Mouse (Mus musculus): ENCODE data around the gene E2f8. TPM values are rescaled to one million over a fixed set of nuclear protein-coding genes. Genes with fewer than 3 reads are reported as not detected.

The E2f8 gene
- total RNA-seq, 2 experiments from 2014 or later = 0.18 TPM; not detected in 1

- no peak for DNase-seq (ENCODE audit: low spot score in 2 of 2)
Measured at GRCm38 (mm10) chr7:48821654-48822053, 59.7 kb downstream of the E2f8 start.

Other genes with a start within 250 kb of the E2f8 start
- not detected for gene Mrgprb3, start 237.8 kb downstream of the E2f8 start, total RNA-seq (2021)
- gene Zdhhc13, start 92.6 kb downstream of the E2f8 start, total RNA-seq (2021) = 10 to 100 TPM; 20.4 to 23.3 TPM
- gene Csrp3, start 33.6 kb downstream of the E2f8 start, total RNA-seq (2021) = not detected
- 10 to 100 TPM; 66.2 to 73.7 TPM for gene Nav2, start 27.1 kb upstream of the E2f8 start, total RNA-seq (2021)

Data from layer of hippocampus, adult 18-20 months (tissue).